Mouse (Mus musculus) cerebellum, adult 2 months (tissue): Measurements from ENCODE around the gene Pdzd2. TPM values are rescaled to one million over a fixed set of nuclear protein-coding genes. Genes with fewer than 3 reads are reported as not detected.

Experiments
- DNase-seq, 2 experiments: peaks; one replicate each; pipeline ENCODE4 v3.0.0; 2021
- H3K27ac ChIP-seq: fragments of 200-500 bp; 2 replicates; pipeline ENCODE4 v1.5.1; 2012; ENCODE audit warnings: low read length, control low read depth, inconsistent platforms; ENCODE audit not compliant: insufficient read depth
- H3K27me3 ChIP-seq: fragments of 200-500 bp; 2 replicates; pipeline ENCODE4 v1.6.1; 2012; ENCODE audit warnings: inconsistent platforms, mild to moderate bottlenecking, low read length, moderate library complexity; ENCODE audit not compliant: control insufficient read depth, insufficient read depth
- H3K4me1 ChIP-seq: fragments of 200-500 bp; 2 replicates; pipeline ENCODE4 v1.6.1; 2011; ENCODE audit warnings: low read length; ENCODE audit not compliant: control insufficient read depth, insufficient read depth
- H3K4me3 ChIP-seq: fragments of 200-500 bp; replicated peaks from 2 replicates; pipeline ENCODE3; 2011; ENCODE audit warnings: mild to moderate bottlenecking, low read depth, low read length, control low read depth; ENCODE audit not compliant: insufficient read depth
- CTCF ChIP-seq: fragments of 200-500 bp; IDR thresholded peaks from 2 replicates; pipeline ENCODE4 v1.5.1; 2011; ENCODE audit warnings: low read depth, mild to moderate bottlenecking, control low read depth, low read length, moderate library complexity, borderline replicate concordance; ENCODE audit not compliant: insufficient read depth
- POLR2A ChIP-seq: fragments of 200-500 bp; IDR thresholded peaks from 2 replicates; pipeline ENCODE4 v1.6.1; 2011; ENCODE audit warnings: low read length, control low read depth, borderline replicate concordance; ENCODE audit not compliant: insufficient read depth
- WGBS: fragments of 180-500 bp; shearing (Covaris S2); methylation state at CpG from one replicate; pipeline ENCODE4 v1.1.7; 2018; 5-methylcytosine and 5-hydroxymethylcytosine counted together
- polyA plus RNA-seq: library from polyadenylated mRNA; depleted of rRNA; stranded (reverse); fragments of >200 nt; gene quantifications from 2 replicates; pipeline ENCODE4 v1.2.3, GENCODE M21; 2012

The Pdzd2 gene
- polyA plus RNA-seq, 1 experiment = 6.3 TPM

- no peak overlapping the region for H3K4me3 ChIP-seq
- TF ChIP-seq CTCF = no peak
- no peak for TF ChIP-seq POLR2A
- 81% methylated on average over 4 of the region's 4 CpGs for WGBS
- H3K27me3 ChIP-seq = no peaks in the 10 kb centered on the region
- H3K4me1 ChIP-seq = no peaks in the 10 kb centered on the region
- no peak overlapping the region for H3K27ac ChIP-seq
- DNase-seq = no peak
Observed at GRCm38 (mm10) chr15:12586852-12587424, 152.8 kb downstream of the Pdzd2 start.

GRCm38 (mm10) chr15:12586154-12586553 lies 153.6 kb downstream of the Pdzd2 start:
- Histone ChIP-seq H3K4me3 (no peak overlapping the region), H3K27me3 (no peaks in the 10 kb centered on the region), H3K27ac (no peak overlapping the region), H3K4me1 (no peaks in the 10 kb centered on the region)
- peak; percentile 75 for TF ChIP-seq CTCF
- TF ChIP-seq POLR2A = no peak
- DNase-seq = peak; percentile 40 to 50
- WGBS = 6% methylated on average over 5 of the region's 5 CpGs

- no peak for DNase-seq
- 85% methylated on average over 3 of the region's 3 CpGs for WGBS
- Histone ChIP-seq H3K4me3 (no peak overlapping the region), H3K27me3 (no peaks in the 10 kb centered on the region), H3K4me1 (no peaks in the 10 kb centered on the region), H3K27ac (no peak overlapping the region)
- TF ChIP-seq POLR2A = no peak
- TF ChIP-seq CTCF = no peak
Observed at GRCm38 (mm10) chr15:12583051-12583450, 156.7 kb downstream of the Pdzd2 start.

- Histone ChIP-seq H3K27me3 (no peaks in the 10 kb centered on the region), H3K4me3 (no peak overlapping the region), H3K27ac (no peak overlapping the region), H3K4me1 (no peaks in the 10 kb centered on the region)
- TF ChIP-seq CTCF (no peak), POLR2A (no peak)
- DNase-seq = no peak
Observed at GRCm38 (mm10) chr15:12582471-12582870, 157.3 kb downstream of the Pdzd2 start.

- no peaks in the 10 kb centered on the region; the same call in 1 of the 2 replicates for H3K4me1 ChIP-seq
- H3K27ac ChIP-seq = no peak overlapping the region
- DNase-seq = no peak
- H3K27me3 ChIP-seq = no peaks in the 10 kb centered on the region
- TF ChIP-seq POLR2A = no peak
- TF ChIP-seq CTCF = no peak
- 92% methylated on average over 6 of the region's 6 CpGs for WGBS
- H3K4me3 ChIP-seq = no peak overlapping the region
Observed at GRCm38 (mm10) chr15:12579196-12579595, 160.5 kb downstream of the Pdzd2 start.

GRCm38 (mm10) chr15:12578276-12578675 lies 161.4 kb downstream of the Pdzd2 start:
- TF ChIP-seq POLR2A (no peak), CTCF (peak; percentile 56; the same call in 1 of the 2 replicates)
- Histone ChIP-seq H3K27ac (no peak overlapping the region), H3K27me3 (no peaks in the 10 kb centered on the region), H3K4me3 (no peak overlapping the region), H3K4me1 (no peaks in the 10 kb centered on the region; the same call in 1 of the 2 replicates)
- DNase-seq = peak; percentile 36 to 40
- WGBS = 38% methylated on average over 5 of the region's 5 CpGs

GRCm38 (mm10) chr15:12577715-12578114 lies 162.0 kb downstream of the Pdzd2 start:
- WGBS = 72% methylated on average over 6 of the region's 6 CpGs
- no peak overlapping the region for H3K27ac ChIP-seq
- TF ChIP-seq CTCF (no peak), POLR2A (no peak)

GRCm38 (mm10) chr15:12577054-12577696 lies 162.5 kb downstream of the Pdzd2 start:
- peak; percentile 47 to 53 for DNase-seq
- 6% methylated on average over 11 of the region's 11 CpGs for WGBS
- Histone ChIP-seq H3K27ac (no peak overlapping the region), H3K4me1 (no peaks in the 10 kb centered on the region; the same call in 1 of the 2 replicates), H3K27me3 (no peaks in the 10 kb centered on the region), H3K4me3 (no peak overlapping the region)
- TF ChIP-seq POLR2A = no peak
- TF ChIP-seq CTCF = peak; percentile 42; the same call in 1 of the 2 replicates

More at GRCm38 (mm10) chr15:12577715-12578114, 162.0 kb downstream of the Pdzd2 start:
- H3K27me3 ChIP-seq = no peaks in the 10 kb centered on the region
- DNase-seq = no peak
- H3K4me3 ChIP-seq = no peak overlapping the region
- no peaks in the 10 kb centered on the region; the same call in 1 of the 2 replicates for H3K4me1 ChIP-seq
